Mouse (Mus musculus): ENCODE data around the gene Rhov. TPM values are rescaled to one million over a fixed set of nuclear protein-coding genes. Genes with fewer than 3 reads are reported as not detected.
A peak's percentile ranks its signal among the peaks of the same experiment; 100 is the strongest.

The Rhov gene
- total RNA-seq, 2 experiments from 2014 or later: 0.36 to 0.60 TPM

DNA sequence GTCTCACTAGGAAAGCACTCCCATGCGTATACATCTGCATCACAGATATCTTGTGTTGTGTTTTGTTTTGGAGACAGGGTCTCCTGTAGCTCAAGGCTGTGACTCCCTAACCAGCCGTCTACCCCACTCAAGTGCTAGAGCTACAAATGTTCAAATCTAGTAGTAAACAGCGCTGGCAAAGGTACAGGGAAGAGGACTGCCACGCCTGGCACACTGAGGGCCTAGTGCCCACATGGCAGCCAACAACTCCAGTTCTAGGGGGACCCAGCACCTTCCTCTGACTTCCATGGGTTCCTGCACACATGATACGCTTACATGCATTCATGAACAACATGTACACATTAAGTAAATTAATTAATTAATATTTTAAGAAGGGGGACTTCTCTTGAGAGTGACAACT is 21.2 kb upstream of the Rhov start:
- DNase-seq: no peak

DNA sequence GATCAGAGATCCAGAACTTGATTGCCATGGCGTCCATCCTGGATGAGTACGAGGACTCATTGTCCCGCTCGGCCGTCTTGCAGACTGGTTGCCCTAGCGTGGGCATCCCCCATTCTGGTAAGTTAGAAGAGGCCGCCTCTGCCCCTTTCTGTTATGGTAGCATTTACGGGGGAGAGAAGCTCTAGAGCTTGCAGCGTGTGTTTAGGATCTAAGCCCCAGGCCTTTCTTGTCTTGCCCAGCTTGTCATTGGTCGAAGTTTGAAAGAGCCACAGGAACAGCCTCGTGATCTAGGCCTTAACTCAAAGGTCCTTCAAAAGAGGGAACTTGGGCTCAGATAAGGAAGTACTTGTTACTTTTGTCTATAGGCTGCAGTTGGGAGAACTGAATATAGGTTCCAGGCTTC is 17.9 kb upstream of the Rhov start:
- DNase-seq: no peak

DNA sequence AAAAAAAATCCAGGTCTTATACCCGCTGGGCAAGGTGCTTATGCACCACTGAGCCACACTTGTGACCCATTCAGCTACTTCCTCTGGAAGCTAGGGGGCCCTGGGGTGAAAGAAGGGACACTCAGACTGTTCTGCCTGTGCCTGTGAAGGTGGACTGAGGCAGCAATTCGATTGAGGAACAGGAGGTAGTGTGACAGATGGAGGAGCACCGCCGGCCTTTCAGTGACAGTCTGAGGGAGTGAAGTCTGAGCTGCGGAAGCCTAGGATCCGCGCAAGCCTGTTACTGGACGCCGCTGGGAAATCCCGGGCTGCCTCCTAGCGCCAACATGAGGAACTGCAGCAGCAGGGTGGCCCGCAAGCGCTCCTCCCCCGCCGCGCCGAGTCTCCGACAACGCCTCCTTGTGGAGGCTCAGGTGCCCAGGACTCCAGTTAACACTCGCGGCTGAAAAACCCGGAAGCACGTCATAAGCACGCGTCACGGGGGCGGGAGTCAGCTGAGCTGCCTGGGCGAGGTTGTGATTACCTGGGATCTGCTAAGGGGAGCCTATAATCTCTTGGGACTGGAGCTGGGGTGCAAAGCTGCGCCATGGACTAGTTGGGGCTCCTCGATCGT is 17.3 kb upstream of the Rhov start, which contains the start of gene Vps18:
Gene Vps18 (plus strand): TSS at position 471 of the 613 bp plus-strand sequence.
- peak; percentile 99 for DNase-seq

DNA sequence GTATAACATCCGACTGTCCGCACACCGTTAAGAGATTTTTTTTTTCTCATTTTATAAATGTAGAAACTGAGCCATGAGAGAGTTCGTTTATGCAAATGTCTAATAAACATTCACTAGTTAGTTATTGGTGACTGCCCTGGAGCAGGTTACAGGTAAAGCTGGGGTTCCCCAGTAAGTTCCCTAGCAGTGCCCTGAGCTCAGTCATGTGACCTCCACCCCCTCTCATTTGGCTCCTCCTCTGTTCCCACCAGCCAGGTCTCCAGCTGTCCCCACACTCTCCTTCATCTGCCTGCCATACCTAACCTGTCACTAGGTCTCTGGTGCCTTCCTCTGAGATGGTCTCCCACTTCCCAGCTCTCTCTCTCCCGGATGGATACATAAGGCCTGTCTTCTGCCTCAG is 16.3 kb upstream of the Rhov start:
- no peak for DNase-seq

- no peak for DNase-seq
These were observed 11.0 kb upstream of the Rhov start for GRCm38 (mm10) chr2:119281899-119282565.

GRCm38 (mm10) chr2:119277810-119278209 is 6.7 kb upstream of the Rhov start:
- no peak for DNase-seq

DNA sequence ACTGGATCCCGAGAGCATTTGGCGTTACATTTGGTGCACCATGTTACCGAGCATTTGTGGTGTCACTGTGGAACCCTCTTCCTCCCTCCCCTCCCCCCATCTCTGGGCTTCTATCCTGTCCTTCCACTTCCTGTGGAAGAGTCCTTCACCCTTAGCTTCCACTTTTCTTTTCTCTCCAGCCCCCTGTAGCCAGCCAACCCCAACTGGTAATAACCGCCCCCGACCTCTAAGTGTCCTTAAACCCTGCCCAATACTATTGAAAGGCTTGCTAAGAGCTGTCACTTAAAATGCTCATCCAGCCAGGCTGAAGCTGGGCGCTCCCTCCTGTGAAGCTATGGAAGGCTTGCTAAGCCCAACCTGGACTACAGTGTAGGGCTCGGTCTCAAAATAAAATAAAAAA is 5.9 kb upstream of the Rhov start:
- no peak for DNase-seq

- DNase-seq: peak in 1 of 2 experiments; percentile 36
These were observed 3.1 kb upstream of the Rhov start for GRCm38 (mm10) chr2:119274126-119274525.

- DNase-seq: no peak
These were observed 808 bp downstream of the Rhov start for GRCm38 (mm10) chr2:119270286-119270642.

DNA sequence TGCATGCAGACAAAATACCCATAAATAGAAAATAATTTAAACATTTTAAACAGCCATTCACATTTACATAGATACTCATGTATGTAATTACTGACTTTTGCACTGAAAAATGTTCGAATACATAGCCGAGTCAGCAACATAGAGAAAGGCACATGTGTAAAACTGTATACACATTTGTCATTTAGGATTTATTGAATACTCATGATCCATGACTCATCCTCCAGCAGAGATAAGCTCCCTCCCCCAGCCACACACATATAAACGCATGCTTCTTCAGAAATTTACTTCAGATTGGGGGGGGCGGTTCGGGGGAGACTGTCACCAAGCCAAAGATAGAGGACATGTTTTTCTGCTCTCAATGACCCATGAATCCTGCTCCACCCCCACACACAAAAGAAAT is 7.3 kb downstream of the Rhov start:
- DNase-seq: no peak

- DNase-seq: peak; percentile 92 to 95
These were observed 8.1 kb downstream of the Rhov start for GRCm38 (mm10) chr2:119262978-119263377.

- no peak for DNase-seq
These were observed 9.7 kb downstream of the Rhov start for GRCm38 (mm10) chr2:119261326-119261725.

- no peak for DNase-seq
These were observed 10.6 kb downstream of the Rhov start for GRCm38 (mm10) chr2:119260518-119260917.

- DNase-seq: no peak
These were observed 16.1 kb downstream of the Rhov start for GRCm38 (mm10) chr2:119254976-119255375.

GRCm38 (mm10) chr2:119250826-119251478 is 20.1 kb downstream of the Rhov start:
- peak; percentile 89 to 94 for DNase-seq

- no peak for DNase-seq
These were observed 20.7 kb downstream of the Rhov start for GRCm38 (mm10) chr2:119250377-119250776.

GRCm38 (mm10) chr2:119249592-119250061 is 21.4 kb downstream of the Rhov start:
- no peak for DNase-seq

DNA sequence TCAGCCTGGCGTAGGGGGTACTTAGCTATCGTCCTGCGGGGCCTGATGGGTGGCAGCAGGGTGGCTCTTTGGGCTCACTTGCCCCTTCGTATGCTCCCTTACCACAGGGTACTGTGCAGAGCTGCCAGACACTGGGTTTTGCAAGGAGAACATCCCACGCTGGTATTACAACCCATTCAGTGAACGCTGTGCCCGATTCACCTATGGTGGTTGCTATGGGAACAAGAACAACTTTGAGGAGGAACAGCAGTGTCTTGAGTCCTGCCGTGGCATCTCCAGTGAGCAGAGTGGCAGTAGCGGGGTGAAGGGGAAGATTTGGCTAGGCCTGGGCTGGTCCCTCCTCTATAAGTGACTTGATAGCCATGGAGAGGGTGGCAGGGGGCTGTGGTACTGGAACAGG is 23.2 kb downstream of the Rhov start:
- no peak for DNase-seq

GRCm38 (mm10) chr2:119245246-119245645 is 25.8 kb downstream of the Rhov start:
- DNase-seq: no peak

DNA sequence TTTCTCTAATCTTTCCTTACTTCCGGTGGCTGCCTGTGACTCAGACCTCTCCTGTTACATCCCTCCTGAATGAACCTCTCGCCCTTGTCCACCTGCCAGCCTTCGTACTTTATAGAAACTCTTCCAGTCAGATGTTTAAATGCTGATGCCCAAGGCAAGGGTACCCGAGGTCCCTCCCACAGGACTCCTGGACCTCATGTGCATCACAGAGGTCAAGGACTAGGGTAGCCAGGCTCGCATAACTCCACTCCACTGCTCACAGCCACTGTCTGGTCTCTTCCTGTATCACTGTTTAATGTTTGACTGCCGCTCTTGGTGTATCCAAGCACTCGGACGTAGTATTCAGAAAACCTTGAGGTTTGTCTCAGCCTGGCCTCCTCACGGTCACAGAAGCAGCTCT is 28.5 kb downstream of the Rhov start:
- no peak for DNase-seq

GRCm38 (mm10) chr2:119240819-119241186 is 30.3 kb downstream of the Rhov start:
- no peak for DNase-seq

- DNase-seq: no peak
These were observed 30.8 kb downstream of the Rhov start for GRCm38 (mm10) chr2:119240075-119240818.

GRCm38 (mm10) chr2:119238671-119239070 is 32.4 kb downstream of the Rhov start:
- no peak for DNase-seq

Measured in adrenal gland, postnatal 36 days (tissue).